Mouse (Mus musculus) neural tube, embryonic 11.5 days (tissue): ENCODE measurements around the gene Knstrn. TPM values are rescaled to one million over a fixed set of nuclear protein-coding genes. Genes with fewer than 3 reads are reported as not detected.
A peak's percentile ranks its signal among the peaks of the same experiment; 100 is the strongest.

ENCODE experiments used
- ATAC-seq: fragments of 200-750 bp; cut with Nextera tagmentation; 2 replicates; pipeline ENCODE4 v1.8.0; 2017; ENCODE audit warnings: moderate number of reproducible peaks, mild to moderate bottlenecking, moderate TSS enrichment, moderate library complexity; ENCODE audit not compliant: insufficient read depth, low FRiP score, low TSS enrichment
- DNase-seq: peaks from one replicate; pipeline ENCODE4 v3.0.0-alpha.2; 2015; ENCODE audit warnings: low spot score
- H3K27ac ChIP-seq: fragments of 300-500 bp; sonication (generic); 2 replicates; pipeline ENCODE4 v1.5.1; 2014; ENCODE audit warnings: low read depth, mild to moderate bottlenecking, low read length
- H3K27me3 ChIP-seq: fragments of 300-500 bp; sonication (generic); 2 replicates; pipeline ENCODE4 v1.6.1; 2014; ENCODE audit warnings: mild to moderate bottlenecking, low read length, mixed read lengths; ENCODE audit not compliant: control insufficient read depth, insufficient read depth
- H3K36me3 ChIP-seq: fragments of 300-500 bp; sonication (generic); 2 replicates; pipeline ENCODE4 v1.6.1; 2014; ENCODE audit warnings: mild to moderate bottlenecking, low read length, moderate library complexity, mixed read lengths; ENCODE audit not compliant: control insufficient read depth, insufficient read depth
- H3K4me1 ChIP-seq: fragments of 300-500 bp; sonication (generic); 2 replicates; pipeline ENCODE4 v1.6.1; 2014; ENCODE audit warnings: low read length, mixed read lengths; ENCODE audit not compliant: control insufficient read depth, insufficient read depth
- H3K4me2 ChIP-seq: fragments of 300-500 bp; sonication (generic); 2 replicates; pipeline ENCODE4 v1.6.1; 2014; ENCODE audit warnings: low read depth, mild to moderate bottlenecking, moderate library complexity
- H3K4me3 ChIP-seq: fragments of 300-500 bp; sonication (generic); 2 replicates; pipeline ENCODE4 v1.5.1; 2014; ENCODE audit warnings: low read depth, low read length
- H3K9ac ChIP-seq: fragments of 300-500 bp; sonication (generic); 2 replicates; pipeline ENCODE4 v1.6.1; 2014; ENCODE audit warnings: mild to moderate bottlenecking, low read length
- H3K9me3 ChIP-seq: fragments of 300-500 bp; sonication (generic); 2 replicates; pipeline ENCODE4 v1.6.1; 2016; ENCODE audit warnings: low read length; ENCODE audit not compliant: control insufficient read depth
- WGBS: fragments of 180-500 bp; shearing (Covaris S2); extraction: QIAGEN DNeasy Blood & Tissue Kit; methylation state at CpG from one replicate; pipeline ENCODE4 v1.1.7; 2014; 5-methylcytosine and 5-hydroxymethylcytosine counted together
- polyA plus RNA-seq: library from polyadenylated mRNA; unstranded; fragments of >200 nt; fragmentation: Nextera tagmentation; extraction: Ambion mirVana; gene quantifications from 2 replicates; pipeline ENCODE4 v1.2.1, GENCODE M21; 2014

Knstrn gene
- polyA plus RNA-seq: 146 TPM in 2 replicates

- Histone ChIP-seq H3K27ac (peak within 1 kb of the TSS; percentile 49; the same call in 1 of the 2 replicates), H3K9me3 (no peaks in the 10 kb centered on the region), H3K4me3 (peak within 1 kb of the TSS; percentile 75), H3K27me3 (no peaks in the 10 kb centered on the region), H3K4me2 (peak within 1 kb of the TSS; percentile 82), H3K9ac (peak within 1 kb of the TSS; percentile 83), H3K36me3 (peaks cover 2% of the 10 kb centered on the region), H3K4me1 (peaks cover 7% of the 10 kb centered on the region; the same call in 1 of the 2 replicates)
- DNase-seq (peak; percentile 94), ATAC-seq (peak; percentile 98)
- 2% methylated on average over 49 of the region's 49 CpGs for WGBS
Measured at GRCm38 (mm10) chr2:118813981-118814836, at the start of gene Knstrn. Knstrn (plus strand) TSS chr2:118814003.

- H3K4me2 ChIP-seq: no peak overlapping the region
- no peaks in the 10 kb centered on the region for H3K9me3 ChIP-seq
- no peaks in the 10 kb centered on the region for H3K36me3 ChIP-seq
- DNase-seq: peak; percentile 43
- no peak overlapping the region for H3K27ac ChIP-seq
- H3K27me3 ChIP-seq: 0 out of 2 replicates have a peak, but pooled peaks cover 3% of the 10 kb centered on the region
- no peak overlapping the region for H3K4me3 ChIP-seq
- WGBS: 26% methylated on average over 11 of the region's 11 CpGs
- no peak overlapping the region for H3K9ac ChIP-seq
- no peak for ATAC-seq
- H3K4me1 ChIP-seq: peaks cover 19% of the 10 kb centered on the region
Measured at GRCm38 (mm10) chr2:118764094-118764831, 49.5 kb upstream of the Knstrn start.

GRCm38 (mm10) chr2:118764875-118765274, 48.9 kb upstream of the Knstrn start:
- H3K9me3 ChIP-seq: no peaks in the 10 kb centered on the region
- H3K36me3 ChIP-seq: no peaks in the 10 kb centered on the region
- H3K4me1 ChIP-seq: peaks cover 19% of the 10 kb centered on the region
- no peak overlapping the region for H3K27ac ChIP-seq
- H3K27me3 ChIP-seq: 0 out of 2 replicates have a peak, but pooled peaks cover 3% of the 10 kb centered on the region
- no peak overlapping the region for H3K4me3 ChIP-seq
- ATAC-seq (no peak), DNase-seq (no peak)
- H3K4me2 ChIP-seq: no peak overlapping the region
- WGBS: 87% methylated on average over 5 of the region's 5 CpGs
- no peak overlapping the region for H3K9ac ChIP-seq

- WGBS: 80% methylated on average over 10 of the region's 10 CpGs
- Histone ChIP-seq H3K4me1 (peaks cover 17% of the 10 kb centered on the region), H3K4me2 (no peak overlapping the region), H3K4me3 (no peak overlapping the region), H3K36me3 (no peaks in the 10 kb centered on the region), H3K27ac (no peak overlapping the region), H3K9me3 (no peaks in the 10 kb centered on the region), H3K9ac (no peak overlapping the region), H3K27me3 (no peaks in the 10 kb centered on the region)
- no peak for DNase-seq
- ATAC-seq: no peak
Measured at GRCm38 (mm10) chr2:118766041-118767033, 47.5 kb upstream of the Knstrn start.

- no peaks in the 10 kb centered on the region for H3K4me1 ChIP-seq
- H3K36me3 ChIP-seq: no peaks in the 10 kb centered on the region
- DNase-seq (no peak), ATAC-seq (no peak)
- H3K9ac ChIP-seq: no peak within 1 kb of the TSS
- 82% methylated on average over 6 of the region's 6 CpGs for WGBS
- H3K4me3 ChIP-seq: no peak within 1 kb of the TSS
- H3K9me3 ChIP-seq: no peaks in the 10 kb centered on the region
- H3K27ac ChIP-seq: no peak within 1 kb of the TSS
- no peak within 1 kb of the TSS for H3K4me2 ChIP-seq
- H3K27me3 ChIP-seq: no peaks in the 10 kb centered on the region
Measured at GRCm38 (mm10) chr2:118772158-118772874, 41.5 kb upstream of the Knstrn start, which contains the start of gene Phgr1. Phgr1 (plus strand) TSS chr2:118772769.

- Histone ChIP-seq H3K27ac (no peak overlapping the region), H3K4me2 (no peak overlapping the region), H3K4me1 (0 out of 2 replicates have a peak, but pooled peaks cover 3% of the 10 kb centered on the region), H3K9ac (no peak overlapping the region), H3K27me3 (no peaks in the 10 kb centered on the region), H3K4me3 (no peak overlapping the region), H3K9me3 (no peaks in the 10 kb centered on the region), H3K36me3 (no peaks in the 10 kb centered on the region)
- 95% methylated on average over 2 of the region's 2 CpGs for WGBS
- no peak for ATAC-seq
- no peak for DNase-seq
Measured at GRCm38 (mm10) chr2:118774536-118774935, 39.3 kb upstream of the Knstrn start.

- 91% methylated on average over 1 of the region's 1 CpGs for WGBS
Measured at GRCm38 (mm10) chr2:118775396-118775795, 38.4 kb upstream of the Knstrn start.

More at GRCm38 (mm10) chr2:118775396-118775795, 38.4 kb upstream of the Knstrn start:
- no peak overlapping the region for H3K9ac ChIP-seq
- no peaks in the 10 kb centered on the region for H3K36me3 ChIP-seq
- 0 out of 2 replicates have a peak, but pooled peaks cover 4% of the 10 kb centered on the region for H3K27me3 ChIP-seq
- no peak overlapping the region for H3K4me3 ChIP-seq
- no peaks in the 10 kb centered on the region for H3K9me3 ChIP-seq
- no peak for ATAC-seq
- peaks cover 8% of the 10 kb centered on the region for H3K4me1 ChIP-seq
- no peak overlapping the region for H3K27ac ChIP-seq
- DNase-seq: no peak
- no peak overlapping the region for H3K4me2 ChIP-seq
